Mouse (Mus musculus) brain, embryonic 14.5 days (tissue): ENCODE results near the gene Sept1. TPM values are rescaled to one million over a fixed set of nuclear protein-coding genes. Genes with fewer than 3 reads are reported as not detected.

Source experiments
- DNase-seq: peaks from one replicate; pipeline ENCODE4 v3.0.0-alpha.2; 2011; ENCODE audit warnings: low read depth
- CTCF ChIP-seq: fragments of 200-500 bp; IDR thresholded peaks from 2 replicates; pipeline ENCODE4 v1.5.1; 2012; ENCODE audit warnings: inconsistent platforms, mild to moderate bottlenecking, moderate library complexity, borderline replicate concordance; ENCODE audit not compliant: insufficient read depth, insufficient read length; ENCODE audit errors: extremely low read depth
- POLR2A ChIP-seq: fragments of 200-500 bp; IDR thresholded peaks from 2 replicates; pipeline ENCODE4 v1.6.1; 2012; ENCODE audit warnings: mild to moderate bottlenecking, inconsistent platforms, borderline replicate concordance; ENCODE audit not compliant: poor library complexity, insufficient read depth, insufficient read length, severe bottlenecking; ENCODE audit errors: extremely low read depth
- polyA plus RNA-seq: library from polyadenylated mRNA; depleted of rRNA; stranded (reverse); fragments of >200 nt; gene quantifications from 2 replicates; pipeline ENCODE4 v1.2.3, GENCODE M21; 2012

Sept1 gene
- polyA plus RNA-seq, 1 experiment = 19.4 TPM

- peak; percentile 86 for DNase-seq
- TF ChIP-seq CTCF (peak; percentile 83), POLR2A (no peak)
These were observed 4.2 kb downstream of the Sept1 start for GRCm38 (mm10) chr7:127228615-127229303.

DNA sequence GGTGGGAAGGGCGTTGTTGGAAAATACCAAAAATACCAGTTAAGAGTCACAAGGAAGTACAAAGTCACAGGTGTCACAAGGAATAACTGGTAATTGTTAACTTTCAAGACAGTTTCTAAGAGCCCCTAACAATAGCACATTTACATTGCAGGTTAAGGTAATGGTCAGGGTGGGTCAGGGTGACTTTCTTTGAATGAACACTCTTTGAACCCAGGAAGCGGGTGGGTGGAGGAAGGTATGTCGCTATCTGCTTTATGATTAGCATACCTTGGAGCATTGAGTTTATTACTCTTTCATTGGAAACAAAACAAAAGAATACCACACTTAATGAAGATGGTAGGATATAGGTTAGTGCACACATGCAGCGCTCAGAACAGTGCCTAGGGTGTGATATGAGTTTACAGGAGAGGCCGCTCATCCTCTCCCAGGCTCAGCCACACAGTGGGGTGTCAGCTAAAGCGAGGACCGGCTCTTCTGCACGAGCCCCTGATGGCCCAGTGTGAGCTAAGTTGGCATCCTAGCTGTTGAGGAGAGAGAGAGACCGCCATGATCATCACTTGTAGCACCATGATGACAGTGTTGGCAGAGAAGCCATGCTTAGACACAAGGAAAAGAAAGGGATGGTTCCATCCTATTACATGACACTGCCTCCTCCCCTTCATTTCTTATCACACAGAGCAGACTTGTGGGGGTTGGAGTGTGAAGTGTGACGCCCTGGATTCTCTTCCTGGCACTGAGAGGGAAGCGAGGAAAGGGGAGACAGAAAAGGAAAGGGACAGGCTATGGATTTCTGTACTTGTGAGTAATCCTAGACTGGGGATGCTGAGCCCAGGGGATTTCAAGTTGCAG is 7.6 kb downstream of the Sept1 start:
- DNase-seq = no peak
- no peak for TF ChIP-seq CTCF

DNA sequence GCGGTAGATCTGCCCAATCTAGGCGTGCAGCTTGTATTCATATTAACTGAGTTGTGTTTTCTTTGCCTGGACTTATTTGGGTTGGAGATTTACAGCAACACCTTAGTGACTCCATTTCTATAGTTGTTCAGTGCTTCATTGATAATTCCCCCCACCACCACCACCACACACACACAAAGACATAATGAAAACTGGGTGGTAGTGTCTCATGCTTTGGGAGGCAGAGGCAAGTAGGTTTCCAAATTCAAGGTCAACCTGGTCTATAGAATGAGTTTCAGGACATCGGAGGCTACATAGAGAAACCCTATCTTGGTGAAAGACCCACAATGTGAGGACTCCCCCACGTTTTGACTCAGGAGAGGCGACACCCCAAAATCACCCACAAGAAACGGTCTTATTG is 8.3 kb downstream of the Sept1 start:
- TF ChIP-seq CTCF (no peak), POLR2A (no peak)
- DNase-seq = no peak

- TF ChIP-seq CTCF = no peak
- TF ChIP-seq POLR2A = no peak
- DNase-seq = no peak
These were observed 9.1 kb downstream of the Sept1 start for GRCm38 (mm10) chr7:127223515-127224478.

DNA sequence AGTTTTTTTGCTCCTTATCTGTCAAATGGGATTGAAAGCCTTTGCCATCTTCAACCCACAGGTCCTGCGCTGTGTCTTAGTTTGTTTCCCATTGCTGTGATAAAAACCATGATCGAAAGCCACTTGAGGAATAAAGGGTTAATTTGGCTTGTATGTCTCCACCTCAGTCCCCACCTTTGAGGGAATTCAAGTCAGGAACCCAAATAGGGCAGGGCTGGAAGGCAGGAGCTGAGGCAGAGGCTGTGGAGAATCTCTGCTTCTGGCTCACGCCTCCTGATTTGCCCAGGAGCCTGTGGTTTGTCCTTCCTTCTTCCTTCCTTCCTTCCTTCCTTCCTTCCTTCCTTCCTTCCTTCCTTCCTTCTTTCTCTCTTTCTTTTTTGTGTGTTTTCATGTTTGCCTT is 9.8 kb downstream of the Sept1 start:
- TF ChIP-seq CTCF = no peak
- no peak for TF ChIP-seq POLR2A
- DNase-seq = no peak

GRCm38 (mm10) chr7:127220440-127220839 is 12.5 kb downstream of the Sept1 start:
- DNase-seq = no peak
- TF ChIP-seq CTCF (no peak), POLR2A (no peak)

DNA sequence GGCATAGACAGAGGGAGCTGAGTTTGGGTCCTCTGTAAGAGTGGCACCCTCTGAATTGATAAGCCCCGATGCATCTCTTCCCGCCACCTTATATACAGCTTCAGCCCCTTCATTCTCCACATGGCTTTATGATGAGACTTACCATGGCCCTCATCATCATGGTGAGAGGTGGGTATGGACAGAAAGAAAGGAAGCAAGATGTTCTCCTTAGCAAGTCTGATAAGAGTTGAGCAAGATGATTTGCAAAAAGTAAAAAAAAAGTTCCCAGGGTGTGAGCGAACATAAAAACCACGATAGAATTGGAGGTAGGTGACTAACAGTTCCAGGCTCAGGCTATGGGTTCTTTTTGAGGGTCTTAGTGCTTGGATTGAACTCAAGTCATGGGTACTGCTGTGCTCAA is 14.3 kb downstream of the Sept1 start:
- TF ChIP-seq POLR2A (no peak), CTCF (no peak)
- DNase-seq = no peak

DNA sequence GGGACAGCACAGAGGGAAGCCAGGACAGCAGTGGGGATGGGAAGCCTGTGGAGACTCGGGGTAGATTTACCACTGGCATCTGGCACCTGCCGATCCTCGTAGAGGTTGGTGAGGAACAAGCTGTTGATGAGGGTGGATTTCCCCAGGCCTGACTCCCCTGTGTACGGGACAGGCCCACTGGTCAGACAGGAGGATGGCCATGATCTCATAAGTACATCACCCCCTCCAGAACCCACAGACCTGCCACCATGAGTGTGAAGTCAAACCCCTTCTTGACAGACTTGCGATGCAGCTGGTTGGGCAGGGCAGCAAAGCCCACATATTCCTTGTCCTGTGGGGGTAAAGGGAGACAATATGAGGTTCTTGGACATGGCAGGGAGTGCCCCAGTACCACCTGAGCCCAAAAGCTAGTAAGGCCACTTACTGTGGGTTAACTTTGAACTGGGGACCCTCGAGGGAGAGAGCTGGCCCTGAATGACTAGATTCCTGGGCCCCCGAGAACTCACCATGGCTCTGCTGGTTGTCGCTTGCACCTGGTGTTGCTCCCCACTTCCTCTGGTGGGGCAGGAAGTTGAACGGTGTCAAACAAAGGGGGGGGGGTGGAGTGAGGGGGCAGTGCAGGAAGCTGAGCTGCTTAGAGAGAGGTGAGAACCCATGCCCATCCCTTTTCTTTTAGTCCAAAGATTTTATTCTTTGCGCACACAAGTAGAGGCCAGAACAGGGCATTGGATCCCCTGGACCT is 14.9 kb downstream of the Sept1 start:
- no peak for TF ChIP-seq POLR2A
- no peak for TF ChIP-seq CTCF
- no peak for DNase-seq

- no peak for DNase-seq
- TF ChIP-seq CTCF (no peak), POLR2A (no peak)
These were observed 15.5 kb downstream of the Sept1 start for GRCm38 (mm10) chr7:127217475-127217874.

- DNase-seq = no peak
- TF ChIP-seq CTCF = no peak
- TF ChIP-seq POLR2A = no peak
These were observed 16.6 kb downstream of the Sept1 start for GRCm38 (mm10) chr7:127216307-127216706.
